Mouse (Mus musculus): ENCODE measurements around the gene Lpp. TPM values are rescaled to one million over a fixed set of nuclear protein-coding genes. Genes with fewer than 3 reads are reported as not detected.

The Lpp gene
- polyA plus RNA-seq, 1 experiment from 2014 or later = 45.1 TPM

DNA sequence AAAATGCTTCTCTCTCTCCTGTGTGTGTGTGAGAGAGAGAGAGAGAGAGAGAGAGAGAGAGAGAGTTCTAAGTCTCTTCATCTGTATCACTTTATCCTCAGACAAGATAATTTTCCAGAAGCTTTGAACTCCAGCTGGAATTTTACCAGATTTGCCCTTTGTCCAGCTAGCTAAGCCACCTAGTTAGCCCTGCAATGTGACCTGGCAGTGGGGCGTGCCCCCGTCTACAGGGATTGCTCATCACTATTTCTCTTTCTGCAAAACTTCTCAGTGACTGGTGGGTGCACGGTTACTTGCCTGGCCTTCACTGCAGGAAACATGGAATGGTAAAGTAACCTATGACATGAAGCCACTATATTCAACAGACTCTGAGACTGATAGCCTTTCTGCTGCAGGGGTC is 174.8 kb downstream of the Lpp start:
- Histone ChIP-seq H3K9me3 (no peaks in the 10 kb centered on the region), H3K4me2 (replicated peaks) (no peak overlapping the region)
- WGBS = 74% methylated on average over 3 of the region's 3 CpGs

DNA sequence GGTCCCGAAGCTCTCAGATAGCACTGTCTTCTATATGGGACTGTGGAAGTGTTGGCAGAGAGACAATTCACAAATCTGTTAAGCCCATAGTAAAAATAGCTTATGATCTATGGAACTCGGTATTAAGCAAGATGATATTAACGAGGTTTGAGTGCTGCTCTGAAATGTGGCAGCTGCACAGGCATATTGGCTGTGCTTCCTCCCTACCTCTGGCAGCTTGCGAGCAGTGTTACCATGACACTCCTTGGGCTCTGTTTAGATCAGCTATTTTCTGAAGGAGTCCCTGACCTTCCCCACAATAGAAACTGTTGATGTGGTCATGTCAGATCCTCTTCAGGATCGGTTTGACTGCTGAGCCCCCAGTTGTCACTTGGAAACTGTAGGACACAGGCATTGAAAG is 176.4 kb downstream of the Lpp start:
- H3K36me3 ChIP-seq = no peaks in the 10 kb centered on the region
- no peak overlapping the region for H3K27ac ChIP-seq
- H3K9me3 ChIP-seq = no peaks in the 10 kb centered on the region
- no peak overlapping the region for H3K4me2 ChIP-seq (replicated peaks)
- 85% methylated on average over 5 of the region's 5 CpGs for WGBS
- H3K4me3 ChIP-seq = no peak overlapping the region
- no peak overlapping the region for H3K9ac ChIP-seq
- peaks cover 15% of the 10 kb centered on the region for H3K4me1 ChIP-seq
- H3K27me3 ChIP-seq = no peaks in the 10 kb centered on the region
- no peak for ATAC-seq (ENCODE audit: insufficient number of reproducible peaks, insufficient read depth, low FRiP score, low TSS enrichment)

More for the DNA sequence above, 174.8 kb downstream of the Lpp start:
- Histone ChIP-seq H3K36me3 (no peaks in the 10 kb centered on the region), H3K27ac (no peak overlapping the region), H3K4me3 (no peak overlapping the region), H3K9ac (no peak overlapping the region), H3K27me3 (no peaks in the 10 kb centered on the region), H3K4me1 (peaks cover 15% of the 10 kb centered on the region)
- no peak for ATAC-seq (ENCODE audit: insufficient number of reproducible peaks, insufficient read depth, low FRiP score, low TSS enrichment)

DNA sequence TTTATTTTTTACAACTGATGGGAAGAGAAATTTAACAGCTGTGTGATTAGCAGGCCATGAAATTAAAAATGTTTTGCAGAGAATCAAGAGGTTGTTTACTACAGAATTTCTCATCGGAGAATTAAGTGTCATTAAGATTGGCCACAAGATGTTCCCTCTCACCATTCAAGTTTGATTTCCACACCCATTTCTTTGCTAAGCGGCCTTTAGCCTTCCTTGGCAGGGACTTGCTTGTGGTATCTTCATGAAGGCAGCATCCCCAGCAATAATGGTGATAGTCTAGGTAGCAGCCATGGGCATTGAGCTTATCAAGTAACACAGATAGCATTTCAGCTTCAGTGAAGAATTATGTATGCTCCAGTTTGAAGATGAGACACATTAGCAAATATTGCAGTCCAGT is 183.7 kb downstream of the Lpp start:
- H3K36me3 ChIP-seq = no peaks in the 10 kb centered on the region
- ATAC-seq (ENCODE audit: insufficient number of reproducible peaks, insufficient read depth, low FRiP score, low TSS enrichment) = no peak
- no peak overlapping the region for H3K4me3 ChIP-seq
- no peaks in the 10 kb centered on the region; the same call in 1 of the 2 replicates for H3K4me1 ChIP-seq
- no peaks in the 10 kb centered on the region for H3K27me3 ChIP-seq
- H3K4me2 ChIP-seq (replicated peaks) = no peak overlapping the region
- no peaks in the 10 kb centered on the region for H3K9me3 ChIP-seq
- H3K27ac ChIP-seq = no peak overlapping the region
- 87% methylated on average over 2 of the region's 2 CpGs for WGBS
- H3K9ac ChIP-seq = no peak overlapping the region

DNA sequence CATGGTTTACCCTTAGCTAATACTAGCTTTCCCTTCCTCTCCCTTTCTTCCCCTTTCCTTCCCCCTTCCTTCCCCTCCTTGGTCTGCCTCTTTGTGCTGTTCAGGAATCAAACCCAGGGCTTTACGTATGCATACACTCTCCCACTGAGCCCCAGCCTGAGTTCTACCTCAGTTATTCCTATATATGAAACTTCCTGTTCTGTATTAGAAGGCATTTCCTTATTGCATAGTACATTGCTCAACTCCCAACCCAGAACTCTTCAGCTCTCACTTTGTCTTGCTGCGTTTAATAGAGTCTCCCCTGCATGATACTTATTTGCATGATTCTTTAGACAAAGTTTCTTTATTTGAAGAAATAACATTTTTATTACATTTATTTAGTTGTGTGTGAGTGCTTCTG is 184.5 kb downstream of the Lpp start:
- no peak overlapping the region for H3K4me2 ChIP-seq (replicated peaks)
- no peak for ATAC-seq (ENCODE audit: insufficient number of reproducible peaks, insufficient read depth, low FRiP score, low TSS enrichment)
- no peaks in the 10 kb centered on the region for H3K9me3 ChIP-seq
- no peak overlapping the region for H3K27ac ChIP-seq
- H3K36me3 ChIP-seq = no peaks in the 10 kb centered on the region
- no peaks in the 10 kb centered on the region for H3K27me3 ChIP-seq
- no peak overlapping the region for H3K4me3 ChIP-seq
- H3K4me1 ChIP-seq = no peaks in the 10 kb centered on the region; the same call in 1 of the 2 replicates
- WGBS = 90% methylated on average over 2 of the region's 2 CpGs
- no peak overlapping the region for H3K9ac ChIP-seq

DNA sequence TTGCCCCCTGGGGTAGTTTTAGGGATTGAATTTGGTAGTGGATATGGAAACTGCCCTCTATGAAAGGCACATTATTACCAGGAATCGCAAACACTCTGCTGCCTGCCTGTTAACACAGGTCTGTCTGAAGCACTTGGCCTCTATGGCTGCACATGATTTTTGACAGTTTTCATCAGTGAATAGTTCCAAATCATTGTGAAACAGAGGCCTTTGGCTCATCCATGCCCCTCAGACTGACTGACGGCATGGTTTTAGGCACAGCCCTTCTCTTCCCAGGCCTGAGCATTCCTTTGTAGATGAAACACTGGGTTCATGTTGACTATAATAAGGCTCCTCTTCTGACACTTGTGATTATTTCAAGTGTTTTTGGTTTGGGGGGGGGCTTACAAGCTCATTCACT is 189.5 kb downstream of the Lpp start:
- H3K4me2 ChIP-seq (replicated peaks) = no peak overlapping the region
- no peak overlapping the region for H3K27ac ChIP-seq
- H3K9ac ChIP-seq = no peak overlapping the region
- ATAC-seq (ENCODE audit: insufficient number of reproducible peaks, insufficient read depth, low FRiP score, low TSS enrichment) = no peak
- H3K27me3 ChIP-seq = no peaks in the 10 kb centered on the region
- 89% methylated on average over 2 of the region's 2 CpGs for WGBS
- no peaks in the 10 kb centered on the region for H3K4me1 ChIP-seq
- H3K36me3 ChIP-seq = no peaks in the 10 kb centered on the region
- no peak overlapping the region for H3K4me3 ChIP-seq
- no peaks in the 10 kb centered on the region for H3K9me3 ChIP-seq

DNA sequence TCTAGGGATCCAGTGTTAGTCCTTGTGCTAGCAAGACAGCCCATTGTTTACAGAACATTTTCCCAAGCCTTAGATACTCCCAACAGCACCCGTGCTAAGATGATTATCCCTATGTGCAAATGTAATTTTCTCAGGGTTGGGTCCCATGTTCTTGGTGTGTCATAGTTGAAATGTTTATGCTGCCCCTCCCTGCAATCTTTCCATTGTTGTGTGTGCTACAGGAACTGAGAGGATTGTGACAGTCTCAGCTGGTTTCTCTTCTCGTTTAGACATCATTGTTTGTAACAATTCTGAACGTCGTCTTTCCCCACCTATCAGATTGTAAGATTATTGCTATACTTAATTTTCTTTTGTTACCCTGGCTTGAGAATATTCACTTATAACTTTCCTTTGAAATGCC is 200.2 kb downstream of the Lpp start:
- no peak overlapping the region for H3K9ac ChIP-seq
- H3K27ac ChIP-seq = no peak overlapping the region
- H3K4me1 ChIP-seq = no peaks in the 10 kb centered on the region
- H3K4me3 ChIP-seq = no peak overlapping the region
- H3K27me3 ChIP-seq = no peaks in the 10 kb centered on the region
- H3K9me3 ChIP-seq = no peaks in the 10 kb centered on the region
- no peak for ATAC-seq (ENCODE audit: insufficient number of reproducible peaks, insufficient read depth, low FRiP score, low TSS enrichment)
- no peak overlapping the region for H3K4me2 ChIP-seq (replicated peaks)
- WGBS = 91% methylated on average over 4 of the region's 4 CpGs
- no peaks in the 10 kb centered on the region for H3K36me3 ChIP-seq

DNA sequence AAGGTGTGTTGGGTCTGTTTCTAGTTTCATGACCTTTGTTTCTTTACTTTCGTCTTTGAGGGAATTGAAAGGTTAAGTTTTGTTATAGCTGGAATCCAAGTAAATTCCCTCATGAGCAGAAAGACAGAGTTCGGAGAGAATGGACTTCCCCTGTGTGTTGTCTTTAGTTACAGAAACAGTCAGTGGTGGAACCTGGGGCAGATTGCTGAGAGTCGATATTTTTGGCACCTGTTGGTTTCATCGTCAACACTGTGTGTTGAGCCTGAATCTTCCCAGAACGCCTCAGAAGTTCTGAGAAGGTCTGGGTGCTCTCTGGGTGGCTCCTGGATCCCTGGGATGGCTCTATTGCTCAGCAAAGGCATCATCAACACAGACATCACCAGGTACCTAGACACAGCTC is 201.2 kb downstream of the Lpp start:
- Histone ChIP-seq H3K9me3 (no peaks in the 10 kb centered on the region), H3K9ac (no peak overlapping the region), H3K36me3 (no peaks in the 10 kb centered on the region), H3K4me2 (replicated peaks) (no peak overlapping the region), H3K27me3 (no peaks in the 10 kb centered on the region), H3K4me3 (no peak overlapping the region), H3K4me1 (no peaks in the 10 kb centered on the region), H3K27ac (no peak overlapping the region)
- WGBS = 75% methylated on average over 5 of the region's 5 CpGs
- ATAC-seq (ENCODE audit: insufficient number of reproducible peaks, insufficient read depth, low FRiP score, low TSS enrichment) = no peak

DNA sequence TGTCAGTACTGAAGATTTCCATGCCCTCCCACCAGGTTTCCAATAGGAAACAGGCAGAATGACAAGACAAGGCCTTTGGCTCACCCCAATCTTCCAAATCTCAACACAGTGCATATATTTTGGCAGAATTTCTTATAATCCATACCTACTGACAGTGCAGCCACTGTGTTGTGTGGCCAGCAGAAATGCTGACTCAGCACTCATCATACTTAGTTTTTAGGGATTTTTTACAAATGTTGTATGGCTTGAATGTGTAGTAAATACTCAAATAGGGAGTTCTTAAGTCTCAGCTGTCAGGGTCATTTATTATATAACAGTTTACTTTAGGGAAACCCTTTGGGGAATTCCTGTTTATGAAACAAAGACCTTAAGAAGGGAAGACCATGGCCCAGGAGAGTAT is 202.2 kb downstream of the Lpp start:
- no peaks in the 10 kb centered on the region for H3K4me1 ChIP-seq
- H3K27me3 ChIP-seq = no peaks in the 10 kb centered on the region
- H3K36me3 ChIP-seq = no peaks in the 10 kb centered on the region
- H3K4me3 ChIP-seq = no peak overlapping the region
- H3K4me2 ChIP-seq (replicated peaks) = no peak overlapping the region
- no peaks in the 10 kb centered on the region for H3K9me3 ChIP-seq
- no peak overlapping the region for H3K27ac ChIP-seq
- ATAC-seq (ENCODE audit: insufficient number of reproducible peaks, insufficient read depth, low FRiP score, low TSS enrichment) = no peak
- H3K9ac ChIP-seq = no peak overlapping the region

DNA sequence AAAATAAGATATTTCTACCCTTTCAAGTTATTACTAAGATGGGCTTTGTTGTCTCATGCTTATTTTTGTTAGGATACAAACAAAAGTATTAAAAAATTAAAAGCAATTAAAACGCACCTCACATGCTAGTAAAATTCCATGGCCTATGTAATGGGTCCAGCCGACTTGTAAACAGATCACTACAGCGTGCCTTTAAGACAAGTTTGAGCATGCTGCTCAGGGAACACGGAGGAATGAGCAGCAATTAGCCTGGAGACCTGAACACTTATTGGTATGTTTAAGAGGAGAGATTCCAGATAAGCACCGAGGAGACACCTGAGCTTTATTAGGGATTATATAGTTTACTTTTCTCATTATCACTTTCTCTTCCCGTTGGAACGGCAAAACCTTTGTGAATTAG is 205.3 kb downstream of the Lpp start:
- Histone ChIP-seq H3K4me3 (no peak overlapping the region), H3K4me1 (no peaks in the 10 kb centered on the region), H3K36me3 (no peaks in the 10 kb centered on the region), H3K27me3 (no peaks in the 10 kb centered on the region), H3K9me3 (no peaks in the 10 kb centered on the region), H3K27ac (no peak overlapping the region), H3K9ac (no peak overlapping the region), H3K4me2 (replicated peaks) (no peak overlapping the region)
- ATAC-seq (ENCODE audit: insufficient number of reproducible peaks, insufficient read depth, low FRiP score, low TSS enrichment) = no peak
- 53% methylated on average over 7 of the region's 7 CpGs for WGBS

DNA sequence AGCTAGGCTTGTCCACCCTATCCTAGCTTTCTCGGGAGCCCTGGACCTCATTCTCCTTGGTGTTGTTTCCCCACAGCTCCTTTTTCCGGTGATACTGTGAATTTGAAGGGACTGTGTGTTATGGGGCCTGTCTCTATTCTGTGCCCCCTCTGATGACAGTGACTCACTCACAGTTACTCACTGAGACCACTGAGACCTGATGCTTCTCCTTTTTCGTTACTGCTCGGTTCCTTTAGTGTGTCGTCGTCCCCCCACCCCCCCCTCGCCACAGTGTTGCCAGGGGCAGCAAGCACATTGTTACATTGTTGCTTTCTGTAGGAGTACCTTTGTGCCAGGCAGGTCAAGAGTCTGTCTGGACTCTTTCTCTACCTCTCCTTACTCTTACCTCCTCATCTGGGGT is 206.5 kb downstream of the Lpp start:
- H3K9me3 ChIP-seq = no peaks in the 10 kb centered on the region
- H3K4me2 ChIP-seq (replicated peaks) = no peak overlapping the region
- H3K4me1 ChIP-seq = no peaks in the 10 kb centered on the region
- WGBS = 83% methylated on average over 7 of the region's 7 CpGs
- H3K36me3 ChIP-seq = no peaks in the 10 kb centered on the region
- H3K27ac ChIP-seq = no peak overlapping the region
- no peaks in the 10 kb centered on the region for H3K27me3 ChIP-seq
- no peak for ATAC-seq (ENCODE audit: insufficient number of reproducible peaks, insufficient read depth, low FRiP score, low TSS enrichment)
- no peak overlapping the region for H3K4me3 ChIP-seq
- no peak overlapping the region for H3K9ac ChIP-seq

DNA sequence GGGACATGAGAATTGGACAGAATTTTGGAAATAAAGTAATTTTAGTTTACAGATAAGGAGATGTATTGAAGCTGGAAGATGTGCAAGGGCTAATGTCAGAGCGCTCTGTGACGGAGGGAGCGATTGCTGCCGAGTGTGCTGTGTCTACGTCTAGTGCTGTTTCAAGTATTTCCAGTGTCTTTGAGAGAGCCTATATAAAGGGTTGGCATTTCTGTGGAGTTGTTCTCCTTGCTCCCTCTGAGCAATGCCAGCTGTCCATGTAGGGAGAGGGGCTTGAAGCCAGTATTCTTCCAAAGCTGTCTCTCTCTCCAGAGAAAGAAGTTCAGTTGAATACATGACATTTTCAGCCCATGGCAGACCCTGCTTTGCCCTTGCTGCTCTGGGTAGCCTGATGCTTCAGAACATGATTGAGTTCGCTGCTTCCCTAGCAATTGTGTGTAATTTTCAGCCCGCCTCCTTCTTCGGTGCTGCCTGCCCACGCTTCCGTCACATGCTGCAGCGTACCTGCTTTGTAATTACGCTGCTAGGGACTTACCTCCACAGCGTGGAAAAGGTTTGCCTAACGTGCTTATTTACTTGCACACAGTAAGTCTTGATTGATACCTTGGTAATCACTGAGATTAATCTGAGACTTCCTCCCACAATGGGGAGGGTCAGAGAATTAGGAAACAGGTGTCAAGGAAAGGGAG is 207.1 kb downstream of the Lpp start:
- ATAC-seq (ENCODE audit: insufficient number of reproducible peaks, insufficient read depth, low FRiP score, low TSS enrichment) = no peak
- Histone ChIP-seq H3K27ac (no peak overlapping the region), H3K9me3 (no peaks in the 10 kb centered on the region), H3K36me3 (no peaks in the 10 kb centered on the region), H3K9ac (no peak overlapping the region), H3K4me1 (no peaks in the 10 kb centered on the region), H3K4me2 (replicated peaks) (no peak overlapping the region), H3K4me3 (no peak overlapping the region), H3K27me3 (no peaks in the 10 kb centered on the region)
- WGBS = 81% methylated on average over 14 of the region's 14 CpGs

DNA sequence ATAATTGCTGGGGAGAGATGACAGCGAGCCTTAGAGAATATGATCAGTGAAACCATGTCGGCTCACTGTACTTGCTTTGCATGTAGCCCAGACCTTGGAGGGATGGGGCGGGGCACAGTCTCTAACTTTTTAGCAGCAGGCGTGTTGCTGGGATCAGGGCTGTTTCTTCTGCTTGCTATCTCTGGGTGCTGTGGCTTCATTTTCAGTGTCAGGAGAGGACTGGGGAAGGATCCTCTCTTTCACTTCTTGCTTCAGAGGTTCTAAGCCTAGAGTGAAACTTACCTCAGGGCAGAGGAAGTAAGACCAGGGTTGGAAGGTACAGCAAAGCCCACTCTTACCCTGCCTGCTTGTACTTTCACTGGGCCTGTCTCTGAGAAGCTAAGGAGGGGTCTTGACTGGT is 210.0 kb downstream of the Lpp start:
- Histone ChIP-seq H3K36me3 (no peaks in the 10 kb centered on the region), H3K4me2 (replicated peaks) (no peak overlapping the region), H3K9me3 (no peaks in the 10 kb centered on the region), H3K4me1 (no peaks in the 10 kb centered on the region), H3K27ac (no peak overlapping the region), H3K27me3 (no peaks in the 10 kb centered on the region), H3K4me3 (no peak overlapping the region), H3K9ac (no peak overlapping the region)
- WGBS = 69% methylated on average over 4 of the region's 4 CpGs
- ATAC-seq (ENCODE audit: insufficient number of reproducible peaks, insufficient read depth, low FRiP score, low TSS enrichment) = no peak
